Mouse (Mus musculus): ENCODE measurements around the gene Kif16b. TPM values are rescaled to one million over a fixed set of nuclear protein-coding genes. Genes with fewer than 3 reads are reported as not detected.

Kif16b gene
- total and polyA plus RNA-seq, 2 experiments from 2014 or later = 2.7 to 9.9 TPM

DNA sequence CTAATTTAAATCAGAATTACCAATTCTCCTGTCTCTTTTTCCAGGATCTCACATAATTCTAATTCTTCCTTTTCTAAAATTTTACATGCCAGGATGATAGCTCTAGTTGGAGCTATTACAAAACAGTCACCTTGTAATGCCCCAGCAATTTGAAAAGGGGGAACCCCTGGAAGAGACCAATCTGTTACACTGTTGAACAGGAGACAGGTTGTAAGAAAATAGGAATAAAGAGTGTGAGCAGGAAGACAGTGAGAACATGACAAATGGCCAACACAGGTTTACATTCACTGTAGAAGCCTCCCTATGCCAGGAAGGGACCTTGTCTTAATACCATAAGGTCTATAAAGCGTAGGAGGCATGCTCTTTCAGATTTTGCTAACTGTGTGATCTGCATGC is 206.4 kb downstream of the Kif16b start:
- no peak overlapping the region for H3K4me3 ChIP-seq (ENCODE audit: low read depth, low read length)
- H3K27ac ChIP-seq (ENCODE audit: low read depth, low read length) = no peak overlapping the region
- no peaks in the 10 kb centered on the region for H3K4me1 ChIP-seq (ENCODE audit: insufficient read depth)
- no peak for TF ChIP-seq CTCF (IDR thresholded peaks at IDR 0.05; ENCODE audit: low read depth)
- H3K4me2 ChIP-seq (ENCODE audit: low read depth) = no peak overlapping the region
- no peaks in the 10 kb centered on the region for H3K9me3 ChIP-seq (ENCODE audit: low read length)
- H3K27me3 ChIP-seq (ENCODE audit: insufficient read depth, low read length) = no peaks in the 10 kb centered on the region
- 93% methylated on average over 1 of the region's 1 CpGs for WGBS
- DNase-seq (no peak), ATAC-seq (no peak)
- no peaks in the 10 kb centered on the region for H3K36me3 ChIP-seq (ENCODE audit: insufficient read depth)
- H3K9ac ChIP-seq = no peak overlapping the region

DNA sequence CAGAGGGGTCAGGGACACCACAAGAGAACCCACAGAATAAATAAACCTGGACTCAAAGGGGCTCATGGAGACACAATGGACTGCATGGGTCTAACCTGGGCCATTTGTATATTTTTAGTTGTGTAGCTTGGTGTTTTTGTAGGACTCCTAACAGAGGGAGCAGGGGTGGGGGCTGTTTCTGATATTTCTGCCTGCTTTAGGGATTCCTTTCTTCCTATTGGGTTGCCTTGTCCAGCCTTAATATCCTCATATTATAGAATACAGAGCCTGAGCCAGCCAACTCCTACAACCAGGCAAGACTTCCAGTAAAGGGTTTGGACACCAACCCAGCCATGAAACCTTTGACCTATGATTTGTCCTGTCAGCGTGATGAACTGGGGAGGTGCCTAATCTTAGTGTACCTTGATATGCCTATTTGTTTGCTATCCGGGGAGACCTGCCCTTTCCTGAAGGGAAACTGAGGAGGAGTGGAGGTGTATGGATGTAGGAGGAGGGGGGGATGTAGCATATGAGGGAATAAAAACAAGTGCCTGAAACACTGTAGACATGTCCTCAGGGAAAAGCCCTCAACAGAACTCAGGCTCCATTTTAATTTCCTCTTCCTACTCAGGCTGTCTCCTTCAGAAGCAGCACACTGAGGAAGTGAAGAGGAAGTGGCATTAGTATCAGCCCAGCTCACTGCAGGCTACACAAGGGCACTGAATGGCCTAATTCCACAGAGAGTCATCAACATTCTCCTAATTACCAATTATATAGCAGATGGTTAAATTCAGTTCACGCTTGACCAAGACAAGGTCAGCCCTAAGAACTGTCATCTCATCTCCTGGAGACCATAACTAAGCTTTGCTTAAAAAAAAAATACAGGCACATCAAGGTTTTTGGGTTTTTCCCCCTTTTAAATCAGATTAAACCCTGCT is 207.1 kb downstream of the Kif16b start:
- no peak overlapping the region for H3K27ac ChIP-seq (ENCODE audit: low read depth, low read length)
- H3K36me3 ChIP-seq (ENCODE audit: insufficient read depth) = no peaks in the 10 kb centered on the region
- no peak overlapping the region for H3K4me2 ChIP-seq (ENCODE audit: low read depth)
- WGBS = 79% methylated on average over 3 of the region's 3 CpGs
- no peaks in the 10 kb centered on the region for H3K9me3 ChIP-seq (ENCODE audit: low read length)
- no peaks in the 10 kb centered on the region for H3K27me3 ChIP-seq (ENCODE audit: insufficient read depth, low read length)
- TF ChIP-seq CTCF (IDR thresholded peaks at IDR 0.05; ENCODE audit: low read depth) = no peak
- no peak overlapping the region for H3K9ac ChIP-seq
- DNase-seq = no peak
- H3K4me1 ChIP-seq (ENCODE audit: insufficient read depth) = no peaks in the 10 kb centered on the region
- no peak overlapping the region for H3K4me3 ChIP-seq (ENCODE audit: low read depth, low read length)
- no peak for ATAC-seq

DNA sequence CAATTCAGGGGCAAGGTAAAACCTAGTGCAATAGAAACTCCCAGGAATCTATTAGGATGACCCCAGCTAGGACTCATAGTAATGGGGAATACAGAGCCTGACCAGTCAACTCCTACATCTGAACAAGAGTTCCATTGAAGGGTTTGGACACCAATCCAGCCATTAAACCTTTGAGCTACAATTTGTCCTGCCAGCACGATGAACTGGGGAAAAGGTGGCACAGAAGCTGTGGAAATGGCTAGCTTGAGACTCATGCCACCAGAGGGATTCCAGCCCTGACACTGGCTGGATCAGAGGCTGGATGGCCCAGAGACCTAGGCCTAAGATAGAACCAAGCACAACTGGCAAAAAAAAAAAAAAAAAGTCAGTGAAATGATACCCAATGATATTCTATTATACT is 207.9 kb downstream of the Kif16b start:
- 94% methylated on average over 1 of the region's 1 CpGs for WGBS
- H3K27ac ChIP-seq (ENCODE audit: low read depth, low read length) = no peak overlapping the region
- no peaks in the 10 kb centered on the region for H3K27me3 ChIP-seq (ENCODE audit: insufficient read depth, low read length)
- TF ChIP-seq CTCF (IDR thresholded peaks at IDR 0.05; ENCODE audit: low read depth) = no peak
- DNase-seq = no peak
- H3K4me1 ChIP-seq (ENCODE audit: insufficient read depth) = no peaks in the 10 kb centered on the region
- H3K4me3 ChIP-seq (ENCODE audit: low read depth, low read length) = no peak overlapping the region
- no peak for ATAC-seq
- H3K9ac ChIP-seq = no peak overlapping the region
- no peaks in the 10 kb centered on the region for H3K36me3 ChIP-seq (ENCODE audit: insufficient read depth)
- H3K4me2 ChIP-seq (ENCODE audit: low read depth) = no peak overlapping the region
- H3K9me3 ChIP-seq (ENCODE audit: low read length) = no peaks in the 10 kb centered on the region

DNA sequence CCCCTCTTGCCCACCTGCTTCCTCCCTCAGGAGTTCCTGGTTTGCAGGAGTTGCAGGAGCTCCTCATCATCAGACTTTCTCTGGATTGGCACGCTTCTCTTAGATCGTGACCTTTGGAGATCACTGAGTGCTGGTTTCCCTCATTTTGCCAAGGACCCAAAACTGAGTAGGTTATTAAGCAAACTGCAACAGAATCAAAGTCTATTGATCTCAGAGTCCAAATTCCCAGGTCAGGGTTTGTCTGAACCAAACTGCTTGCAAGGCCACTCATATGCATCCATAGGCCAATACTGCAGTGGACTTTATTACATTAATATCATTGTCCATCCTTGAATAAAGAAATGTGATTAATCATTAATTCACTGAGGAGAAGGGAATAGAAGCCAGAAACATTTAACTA is 211.8 kb downstream of the Kif16b start:
- no peaks in the 10 kb centered on the region for H3K27me3 ChIP-seq (ENCODE audit: insufficient read depth, low read length)
- TF ChIP-seq CTCF (IDR thresholded peaks at IDR 0.05; ENCODE audit: low read depth) = no peak
- WGBS = 93% methylated on average over 2 of the region's 2 CpGs
- ATAC-seq (no peak), DNase-seq (no peak)
- no peak overlapping the region for H3K4me2 ChIP-seq (ENCODE audit: low read depth)
- no peak overlapping the region for H3K9ac ChIP-seq
- H3K36me3 ChIP-seq (ENCODE audit: insufficient read depth) = no peaks in the 10 kb centered on the region
- H3K9me3 ChIP-seq (ENCODE audit: low read length) = no peaks in the 10 kb centered on the region
- no peak overlapping the region for H3K27ac ChIP-seq (ENCODE audit: low read depth, low read length)
- H3K4me3 ChIP-seq (ENCODE audit: low read depth, low read length) = no peak overlapping the region
- H3K4me1 ChIP-seq (ENCODE audit: insufficient read depth) = no peaks in the 10 kb centered on the region

DNA sequence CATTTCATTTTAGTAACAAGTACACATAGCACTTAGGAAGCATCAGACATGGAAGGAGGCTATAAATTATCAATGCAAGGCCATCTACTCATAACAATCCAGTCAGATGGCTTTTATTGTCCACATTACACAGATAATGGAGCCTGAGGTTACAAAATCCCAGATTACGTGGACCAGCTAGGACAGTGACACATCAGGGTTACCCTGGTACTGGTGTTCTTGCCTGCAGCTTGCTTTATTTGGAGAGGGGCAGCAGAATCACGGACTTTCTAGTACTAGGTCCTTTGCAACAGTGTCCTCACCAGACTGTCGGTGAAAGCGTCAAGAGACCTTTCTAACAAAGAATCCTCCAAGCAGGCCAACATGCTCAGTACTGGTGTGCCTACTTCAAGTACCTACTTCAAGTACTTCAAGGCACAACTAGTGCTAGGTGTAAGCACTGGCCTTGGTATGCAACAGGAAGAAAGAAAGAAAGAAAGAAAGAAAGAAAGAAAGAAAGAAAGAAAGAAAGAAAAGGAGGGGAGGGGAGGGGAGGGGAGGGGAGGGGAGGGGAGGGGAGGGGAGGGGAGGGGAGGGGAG is 213.3 kb downstream of the Kif16b start:
- ATAC-seq (no peak), DNase-seq (no peak)
- Histone ChIP-seq H3K4me3 (ENCODE audit: low read depth, low read length) (no peak overlapping the region), H3K9me3 (ENCODE audit: low read length) (no peaks in the 10 kb centered on the region), H3K36me3 (ENCODE audit: insufficient read depth) (no peaks in the 10 kb centered on the region), H3K27me3 (ENCODE audit: insufficient read depth, low read length) (no peaks in the 10 kb centered on the region), H3K4me2 (ENCODE audit: low read depth) (no peak overlapping the region), H3K27ac (ENCODE audit: low read depth, low read length) (no peak overlapping the region), H3K4me1 (ENCODE audit: insufficient read depth) (no peaks in the 10 kb centered on the region), H3K9ac (no peak overlapping the region)
- no peak for TF ChIP-seq CTCF (IDR thresholded peaks at IDR 0.05; ENCODE audit: low read depth)
- 87% methylated on average over 4 of the region's 4 CpGs for WGBS

DNA sequence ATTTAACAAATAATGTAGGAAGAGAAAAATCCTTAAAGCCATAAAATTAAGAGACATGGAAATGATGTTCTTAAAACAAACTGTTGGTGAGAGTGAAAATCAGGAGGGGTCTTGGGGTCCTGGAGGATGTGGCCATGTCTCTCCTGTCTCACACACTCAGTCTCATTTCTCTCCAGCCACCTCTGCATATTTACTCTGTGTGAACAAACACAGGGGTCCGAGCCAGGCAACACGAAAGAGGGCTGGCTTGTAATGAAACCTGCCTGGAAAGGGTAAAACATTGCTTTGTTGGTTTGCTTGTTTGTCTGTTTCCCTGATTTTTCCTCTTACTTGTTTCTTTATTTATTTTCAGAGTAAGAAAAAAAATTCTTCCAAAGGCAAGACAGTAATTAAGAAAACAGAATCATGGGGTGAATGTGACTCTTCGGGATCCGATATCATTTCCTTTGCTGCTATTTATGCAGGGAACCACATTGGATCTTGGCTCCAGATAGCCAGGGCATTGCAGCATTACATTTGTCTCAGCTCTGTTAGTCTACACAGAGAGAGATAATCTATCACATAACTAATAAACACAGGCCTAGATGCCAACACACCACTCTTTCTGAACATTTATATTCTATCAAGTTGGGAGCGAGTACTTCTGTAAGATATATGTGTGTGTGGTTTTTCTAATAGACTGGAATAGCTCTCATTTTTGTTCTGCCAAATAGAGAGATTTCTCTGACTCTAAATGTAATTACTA is 218.2 kb downstream of the Kif16b start:
- DNase-seq (no peak), ATAC-seq (no peak)
- H3K9ac ChIP-seq = no peak overlapping the region
- WGBS = 75% methylated on average over 5 of the region's 5 CpGs
- no peaks in the 10 kb centered on the region; the same call in 1 of the 2 replicates for H3K36me3 ChIP-seq (ENCODE audit: insufficient read depth)
- no peak overlapping the region for H3K4me3 ChIP-seq (ENCODE audit: low read depth, low read length)
- no peaks in the 10 kb centered on the region for H3K4me1 ChIP-seq (ENCODE audit: insufficient read depth)
- no peaks in the 10 kb centered on the region for H3K9me3 ChIP-seq (ENCODE audit: low read length)
- no peak overlapping the region for H3K4me2 ChIP-seq (ENCODE audit: low read depth)
- no peak for TF ChIP-seq CTCF (IDR thresholded peaks at IDR 0.05; ENCODE audit: low read depth)
- H3K27ac ChIP-seq (ENCODE audit: low read depth, low read length) = no peak overlapping the region
- H3K27me3 ChIP-seq (ENCODE audit: insufficient read depth, low read length) = no peaks in the 10 kb centered on the region

DNA sequence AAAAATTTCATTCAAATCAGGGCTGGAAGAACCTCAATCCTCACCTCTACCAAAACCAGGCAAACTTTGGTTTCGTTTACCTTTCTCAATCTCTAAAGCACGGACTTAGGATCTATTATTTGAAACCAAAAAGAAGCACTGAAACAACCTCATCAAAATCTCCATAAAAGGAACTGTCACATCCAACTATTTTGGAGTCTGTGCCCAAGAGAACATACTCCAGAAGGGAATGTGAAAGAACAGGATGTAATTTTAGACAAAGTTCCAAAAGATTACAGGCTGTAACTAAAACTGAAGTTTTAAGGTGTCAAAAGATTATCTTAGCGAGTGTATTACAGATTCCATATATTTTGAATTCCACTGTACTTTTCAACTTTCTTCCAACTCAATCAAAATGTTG is 232.9 kb downstream of the Kif16b start:
- TF ChIP-seq CTCF (IDR thresholded peaks at IDR 0.05; ENCODE audit: low read depth) = no peak
- Histone ChIP-seq H3K9me3 (ENCODE audit: low read length) (no peaks in the 10 kb centered on the region), H3K4me1 (ENCODE audit: insufficient read depth) (no peaks in the 10 kb centered on the region), H3K4me2 (ENCODE audit: low read depth) (no peak overlapping the region), H3K27ac (ENCODE audit: low read depth, low read length) (no peak overlapping the region), H3K4me3 (ENCODE audit: low read depth, low read length) (no peak overlapping the region), H3K9ac (no peak overlapping the region), H3K27me3 (ENCODE audit: insufficient read depth, low read length) (no peaks in the 10 kb centered on the region), H3K36me3 (ENCODE audit: insufficient read depth) (no peaks in the 10 kb centered on the region)
- ATAC-seq (no peak), DNase-seq (no peak)
- whole genome bisulfite sequencing = 79% methylated on average over 3 of the region's 3 CpGs
